Mouse (Mus musculus) kidney, adult 11 months (tissue): ENCODE measurements around the gene Usp29.
"Not testable (repeated sequence)": the region's sequence is repeated elsewhere in the genome, so short reads cannot be mapped to it uniquely, and the experiment has no call there.

Source experiments
- DNase-seq: peaks from one replicate; pipeline ENCODE4 v3.0.0; 2022

The Usp29 gene

DNA sequence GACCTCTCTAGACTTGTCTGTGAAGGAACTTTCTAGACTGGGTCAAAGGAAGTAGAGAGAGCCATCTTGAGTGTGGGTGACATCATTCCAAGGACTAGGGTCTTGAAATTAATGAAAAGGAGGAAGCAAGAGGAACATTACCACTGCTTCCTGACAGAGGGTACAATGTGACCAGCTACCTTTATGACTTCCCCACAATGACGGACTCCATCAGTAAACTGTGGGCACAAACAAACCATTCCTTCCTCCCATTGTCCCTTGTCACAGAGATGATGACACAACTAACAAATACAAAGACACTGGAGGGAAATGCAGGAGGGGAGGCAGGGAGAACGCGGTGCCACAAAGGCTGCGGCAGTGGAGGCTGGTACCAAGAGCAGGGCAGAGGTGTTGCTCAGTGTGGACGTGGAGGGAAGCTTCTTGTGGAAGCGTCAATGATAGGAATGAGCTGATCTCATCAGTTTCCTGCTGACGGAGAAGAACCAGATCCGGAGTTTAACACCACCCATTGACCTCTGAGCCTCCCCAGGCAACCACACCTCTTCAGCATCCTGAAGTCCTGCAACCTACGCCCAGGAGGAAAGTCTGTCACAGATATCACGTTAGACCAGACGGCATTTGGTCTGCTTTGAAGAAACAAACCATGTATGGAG, 149.3 kb downstream of the Usp29 start:
- DNase-seq = no peak

DNA sequence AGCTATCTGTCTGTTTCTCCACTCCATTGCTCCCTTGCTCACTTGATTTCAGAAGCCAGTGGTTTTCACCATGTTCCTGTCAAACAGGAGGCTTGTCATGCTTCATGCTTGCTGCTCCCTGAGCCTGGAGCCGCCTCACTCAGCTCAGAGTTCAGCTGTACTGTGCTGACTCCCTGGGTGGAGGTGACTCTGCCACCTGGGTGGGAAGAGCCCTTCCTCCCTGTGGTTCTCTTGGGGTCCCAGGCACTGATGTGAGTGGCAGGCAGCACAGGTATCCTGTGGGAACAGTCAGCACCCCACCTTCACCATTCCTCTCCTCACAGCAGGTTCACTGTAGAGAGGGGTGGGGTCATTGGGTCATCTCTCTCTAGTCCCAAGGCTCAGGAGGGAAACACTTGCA, 150.5 kb downstream of the Usp29 start:
- not testable (repeated sequence) for DNase-seq

DNA sequence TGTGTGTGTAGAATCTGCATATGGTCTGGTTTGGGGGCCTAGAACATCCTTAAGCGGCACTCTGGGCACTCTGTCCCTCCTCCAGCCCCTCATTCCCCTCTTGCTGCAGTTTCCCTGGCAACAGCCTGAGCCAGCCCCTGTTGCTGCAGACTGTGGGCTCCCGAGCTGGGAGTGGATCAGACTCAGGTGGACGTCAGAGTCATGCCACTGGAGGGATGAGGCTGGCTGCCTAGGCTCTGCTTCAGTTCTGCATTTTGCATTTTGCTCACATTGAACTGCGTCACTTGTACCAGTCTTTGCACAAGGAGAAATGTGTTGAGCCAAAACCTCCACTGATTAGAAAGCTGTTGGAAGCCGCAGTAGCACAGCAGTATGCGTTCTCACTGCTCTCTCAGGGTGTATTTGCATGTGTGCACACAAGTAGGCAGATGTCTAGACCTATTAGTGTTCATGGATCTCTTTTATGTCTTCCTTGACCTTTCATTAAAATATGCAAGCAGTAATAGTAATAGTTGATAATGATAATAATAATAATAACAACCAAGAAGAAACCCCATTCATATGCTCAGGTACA, 151.2 kb downstream of the Usp29 start:
- DNase-seq = no peak

DNA sequence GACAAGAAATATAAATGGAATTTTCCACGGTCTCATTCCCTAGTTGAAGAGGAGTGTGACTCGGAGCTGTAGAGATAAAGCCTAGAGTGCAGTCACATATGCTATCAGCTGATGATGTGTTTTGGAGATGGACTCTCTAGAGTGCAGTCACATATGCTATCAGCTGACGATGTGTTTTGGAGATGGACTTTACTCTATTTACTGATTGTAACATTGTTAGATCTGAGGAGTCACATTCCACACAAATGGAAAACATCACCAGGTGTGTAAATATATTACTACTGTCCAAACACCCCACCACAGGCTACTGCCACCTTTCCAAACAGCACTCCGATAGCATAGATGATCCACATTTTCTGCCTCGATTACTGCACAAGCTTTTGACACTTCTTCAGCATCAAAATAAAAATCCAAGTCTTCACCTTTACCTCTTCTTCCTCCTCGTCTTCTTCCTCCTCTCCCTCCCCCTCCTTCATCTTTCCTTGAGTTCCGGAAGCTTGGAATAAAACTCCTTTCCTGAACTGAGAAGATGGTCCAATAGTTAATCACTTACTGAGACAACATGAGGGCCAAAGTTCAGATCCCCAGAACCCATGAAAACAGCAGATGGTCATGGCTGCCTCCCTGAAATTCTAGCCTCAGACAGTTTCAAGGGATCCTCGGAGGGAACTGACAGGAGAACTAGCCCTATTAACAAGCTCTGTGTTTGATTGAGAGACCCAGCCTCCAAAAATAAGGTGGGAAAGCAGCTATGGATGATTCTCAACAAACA, 153.2 kb downstream of the Usp29 start:
- DNase-seq = no peak

DNA sequence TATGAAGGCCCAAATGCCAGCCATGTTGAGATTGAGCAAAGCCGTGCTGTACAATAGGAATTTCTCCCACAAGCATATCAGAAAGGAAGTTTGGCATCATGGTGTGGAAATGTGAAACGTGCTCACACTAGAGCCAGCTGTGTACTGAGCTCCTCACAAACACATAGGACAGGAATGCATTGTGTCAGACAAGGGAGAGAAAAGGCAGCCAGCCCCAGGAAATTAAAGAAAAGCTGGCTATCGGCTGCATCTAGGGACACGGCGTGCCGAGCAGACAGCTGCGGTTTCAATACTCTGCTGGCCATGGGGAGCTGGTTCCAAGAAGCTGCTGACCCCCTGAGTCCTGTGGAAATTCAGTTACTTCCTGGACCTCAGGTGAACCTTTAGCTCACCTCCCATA, 155.0 kb downstream of the Usp29 start:
- DNase-seq = no peak

DNA sequence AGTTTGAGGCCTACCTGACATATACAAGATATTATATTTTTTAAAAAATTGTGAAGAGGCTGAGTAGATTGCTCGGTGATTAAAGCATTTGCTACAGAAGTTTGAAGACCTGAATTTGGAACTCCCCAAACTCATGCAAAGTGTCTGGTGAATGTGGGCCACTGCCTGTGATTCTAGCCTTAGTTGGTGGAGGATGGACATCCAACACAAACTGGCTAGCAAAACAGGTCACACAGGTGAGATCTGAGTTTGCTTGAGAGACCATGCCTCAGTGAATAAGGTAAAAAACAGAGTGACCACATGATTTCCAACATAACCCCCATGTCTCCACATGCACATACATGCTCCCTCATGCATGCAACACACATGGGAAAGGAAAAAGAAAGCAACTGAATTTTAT, 156.5 kb downstream of the Usp29 start:
- no peak for DNase-seq

DNA sequence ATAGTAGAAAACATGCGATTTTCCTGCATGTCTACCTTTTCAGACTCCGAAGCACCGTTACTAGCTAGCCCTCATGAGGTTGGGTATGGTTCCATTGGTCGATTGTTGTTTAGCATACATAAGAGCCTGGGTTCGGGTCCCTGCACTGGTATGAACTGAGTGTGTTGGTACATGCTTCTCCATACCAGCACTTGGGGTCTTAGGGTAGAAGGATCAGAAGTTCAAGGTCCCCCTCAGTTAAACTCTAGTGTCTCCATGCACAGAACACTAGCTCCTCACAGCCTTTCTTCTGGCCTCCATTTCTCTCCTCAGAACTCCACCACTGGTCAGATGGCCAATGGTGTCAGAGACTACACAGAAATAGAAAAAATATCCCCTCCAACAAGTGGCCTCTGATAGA, 159.5 kb downstream of the Usp29 start:
- DNase-seq = no peak

DNA sequence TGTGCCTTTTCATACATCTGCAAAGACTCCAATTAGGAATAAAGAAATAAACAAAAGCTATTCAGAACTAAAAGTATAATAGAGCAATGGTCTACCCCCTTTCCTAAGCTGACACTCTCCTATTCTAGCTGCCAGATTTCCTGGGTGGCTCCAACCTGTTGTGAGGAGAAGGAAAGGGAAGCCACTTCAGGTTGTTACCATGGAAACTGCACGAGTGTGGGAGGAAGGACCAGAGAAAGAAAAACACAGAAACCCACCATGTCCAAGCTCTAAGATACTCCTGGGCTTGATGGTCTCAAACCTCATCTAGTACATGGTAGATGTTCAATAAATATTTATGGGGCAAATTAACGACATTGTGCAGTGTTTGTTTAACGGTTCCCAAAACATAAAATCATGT, 160.8 kb downstream of the Usp29 start:
- no peak for DNase-seq

DNA sequence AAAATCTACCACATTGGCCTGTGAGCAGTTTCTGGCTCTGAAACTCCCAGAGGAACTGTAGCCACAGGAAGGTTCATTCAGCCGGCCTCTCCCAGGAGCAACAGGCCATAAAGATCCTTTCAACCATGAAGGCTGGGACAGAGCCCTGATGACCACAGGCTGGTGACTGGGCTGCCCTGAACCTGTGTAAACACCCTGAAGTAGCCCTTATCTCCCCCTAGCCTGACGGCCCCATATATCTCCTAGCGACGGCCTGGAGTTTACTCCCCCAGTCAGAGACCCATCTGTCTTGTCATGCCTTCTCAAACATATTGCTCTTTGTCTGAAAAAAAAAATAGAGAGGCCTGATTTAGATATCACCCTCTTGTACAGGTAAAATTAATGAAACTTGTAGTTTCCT, 166.6 kb downstream of the Usp29 start:
- not testable (repeated sequence) for DNase-seq

DNA sequence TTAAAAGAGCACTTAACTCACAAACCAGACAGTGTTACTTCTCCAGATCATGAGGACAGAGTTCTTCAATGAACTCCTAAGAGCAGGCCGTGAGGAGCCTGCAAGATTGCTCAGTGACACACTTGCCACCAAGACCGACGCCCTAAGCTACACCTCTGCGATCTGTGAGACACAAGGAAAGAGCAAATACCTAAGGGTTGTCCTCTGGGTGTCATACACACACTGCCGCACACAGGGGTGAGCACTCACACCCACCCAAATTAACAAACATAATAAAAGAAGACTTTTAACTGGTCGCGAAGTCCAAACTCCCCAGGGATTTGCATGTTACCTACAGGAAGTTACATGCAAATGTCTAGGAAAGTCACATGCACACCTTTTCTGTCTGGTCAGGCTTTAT, 170.3 kb downstream of the Usp29 start:
- no peak for DNase-seq

DNA sequence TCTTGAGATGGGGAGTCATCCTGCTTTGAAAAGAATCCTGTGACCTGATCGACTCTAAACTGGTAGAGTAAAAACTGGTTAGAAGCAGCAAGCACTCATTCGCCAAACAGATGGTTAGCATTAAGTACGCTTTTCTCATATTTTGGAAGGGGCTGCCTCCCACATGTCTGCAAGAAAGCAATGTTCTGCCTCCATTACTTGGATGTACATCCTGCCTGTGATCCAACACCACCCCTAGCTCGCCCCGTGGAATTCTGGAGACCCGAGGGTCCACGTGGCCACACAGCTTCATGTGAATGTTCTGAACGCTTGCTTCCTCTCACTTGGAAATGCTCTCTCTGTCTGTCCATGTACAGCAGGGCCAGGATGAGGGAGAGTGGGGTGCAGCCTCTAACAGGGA, 173.1 kb downstream of the Usp29 start:
- no peak for DNase-seq

DNA sequence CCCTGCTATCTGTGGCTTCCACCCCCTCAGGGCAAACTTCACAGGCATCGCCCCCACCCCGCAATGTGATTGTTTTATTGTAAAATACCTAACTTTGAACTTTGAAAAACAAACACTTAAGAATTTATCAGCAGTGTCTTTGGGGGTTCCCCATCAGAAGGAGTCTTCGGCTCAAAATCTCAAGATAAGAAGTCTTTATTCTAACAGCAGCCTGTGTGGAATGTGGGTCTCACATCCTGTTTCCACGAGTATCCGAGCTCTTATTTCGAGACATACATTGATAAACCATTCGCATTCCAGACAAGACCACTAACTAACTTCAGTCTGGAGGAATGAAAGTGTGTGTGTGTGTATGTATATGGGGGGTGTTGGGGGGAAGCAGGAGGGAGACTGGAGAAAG, 180.1 kb downstream of the Usp29 start:
- no peak for DNase-seq

DNA sequence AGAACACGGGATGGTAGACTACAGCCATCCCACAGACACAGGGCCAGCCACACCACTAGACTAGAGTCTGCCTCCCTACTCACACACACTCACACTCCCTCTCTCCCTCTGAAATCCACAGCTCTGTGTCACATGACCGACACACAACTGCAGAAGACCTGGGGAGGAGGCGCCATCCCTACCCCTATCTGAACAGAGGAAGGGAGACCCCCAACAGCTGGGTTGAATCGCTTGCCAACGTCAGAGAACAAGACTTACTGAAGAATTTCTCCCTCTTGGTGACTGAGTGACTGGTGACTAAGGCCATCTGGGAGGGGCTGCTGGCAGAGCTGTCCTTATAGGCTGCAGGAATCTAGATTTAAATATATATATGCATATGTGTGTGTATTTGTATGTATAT, 181.4 kb downstream of the Usp29 start:
- DNase-seq = no peak

DNA sequence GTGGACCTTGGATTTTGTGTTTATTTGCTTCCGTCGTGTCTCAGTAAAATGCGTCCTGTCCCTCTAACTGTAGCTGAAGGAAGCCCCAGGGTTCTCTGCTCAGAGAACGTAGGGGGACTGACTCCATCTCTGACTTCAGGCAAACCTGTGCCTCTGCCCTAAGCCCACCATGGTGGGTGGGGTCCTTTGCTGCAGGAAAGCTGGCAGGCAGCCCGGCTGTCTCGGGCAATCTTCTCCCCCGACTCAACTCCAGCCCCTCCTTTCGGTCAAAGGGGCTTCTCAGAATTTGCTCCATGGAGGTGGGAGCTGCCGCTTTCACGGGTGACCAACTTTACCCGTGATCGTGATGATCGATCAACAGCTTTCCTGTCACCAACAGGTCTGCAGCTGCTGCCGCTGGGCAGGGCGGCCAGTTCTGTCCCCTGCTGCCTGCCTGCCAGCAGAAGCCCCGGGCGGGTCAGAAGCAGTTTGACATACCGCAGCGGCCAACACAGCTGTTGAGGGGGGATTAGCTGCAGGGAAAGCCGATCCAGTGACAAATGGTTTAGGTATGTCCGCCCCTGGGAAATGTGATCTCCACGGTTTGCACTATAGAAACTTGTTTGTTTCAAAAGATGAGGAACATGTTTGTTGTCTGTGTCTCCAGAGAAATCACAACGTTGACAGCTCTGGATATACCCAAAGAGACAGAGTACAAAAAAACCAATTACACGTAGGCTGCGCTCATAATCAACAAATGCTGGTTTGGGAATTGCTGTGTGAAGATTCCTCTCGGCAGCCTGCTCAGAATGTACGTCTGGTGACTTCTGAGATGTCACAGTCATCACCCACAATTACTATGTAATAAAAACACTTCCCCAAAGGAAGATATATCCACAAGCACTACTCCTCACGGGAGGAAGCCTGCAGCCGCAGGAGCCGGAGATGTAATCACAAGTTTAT, 183.3 kb downstream of the Usp29 start:
- DNase-seq = no peak

DNA sequence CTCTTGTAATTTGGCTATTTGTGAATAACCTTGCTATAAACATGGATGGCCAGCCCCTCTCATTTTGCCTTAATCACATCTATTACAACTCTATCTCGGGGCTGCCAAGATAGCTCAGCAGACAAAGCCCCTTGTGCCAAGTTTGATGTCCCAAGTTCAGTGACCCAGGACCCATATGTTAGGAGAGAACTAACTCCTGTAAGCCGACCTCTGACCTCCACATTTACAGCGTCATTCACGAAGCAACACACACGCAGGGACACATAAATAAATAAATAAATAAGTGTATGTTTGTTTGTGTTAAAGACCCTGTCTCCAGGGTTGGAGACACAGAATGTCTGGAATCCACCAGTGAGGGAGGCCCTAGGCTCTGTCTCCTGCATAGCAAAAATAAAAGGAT, 186.7 kb downstream of the Usp29 start:
- DNase-seq = no peak

DNA sequence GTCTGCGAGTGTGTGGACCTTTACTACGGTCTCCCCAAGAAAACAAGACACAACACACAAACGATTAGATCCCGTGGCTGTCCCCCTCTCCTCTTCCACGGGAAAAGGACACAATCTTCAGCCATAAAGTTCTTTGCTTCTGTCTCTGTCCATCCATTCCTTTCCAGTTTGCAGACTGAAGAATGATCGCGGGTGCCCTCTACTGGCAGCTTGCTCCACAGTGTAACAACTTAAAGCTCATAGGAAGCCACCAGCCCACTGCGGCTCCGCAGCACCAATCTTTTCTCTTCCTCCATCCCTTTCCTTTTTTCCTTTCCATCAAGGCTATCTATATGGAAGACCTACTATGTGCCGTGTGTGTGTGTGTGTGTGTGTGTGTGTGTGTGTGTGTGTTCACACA, 187.9 kb downstream of the Usp29 start:
- DNase-seq = peak; percentile 55

DNA sequence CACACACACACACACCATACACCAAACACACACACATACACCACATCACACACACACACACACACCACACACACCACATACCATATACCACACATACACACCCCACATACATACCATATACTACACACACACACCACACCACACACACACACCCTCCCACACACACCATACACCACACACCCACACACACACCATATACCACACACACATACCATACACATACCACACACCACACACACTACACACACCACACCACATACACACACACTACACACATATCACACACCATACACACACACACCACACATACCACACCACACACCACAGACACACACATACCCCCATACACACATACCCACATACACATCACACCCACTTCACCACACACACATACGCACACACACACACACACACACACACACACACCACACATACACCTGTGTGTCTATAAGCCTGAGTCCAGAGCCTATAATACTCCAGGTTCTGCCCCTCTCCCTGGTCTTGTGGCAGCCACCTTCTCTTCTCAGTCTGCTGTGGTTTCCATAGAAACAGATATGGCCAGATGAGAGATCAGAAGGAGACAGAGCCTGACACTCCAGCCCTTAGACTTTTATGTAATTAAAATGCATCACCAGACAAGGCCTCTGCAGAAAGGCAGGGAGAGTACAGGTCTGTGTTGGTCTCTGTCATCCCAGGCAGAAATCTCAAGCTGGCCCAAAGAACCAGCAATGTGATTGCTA, 188.9 kb downstream of the Usp29 start:
- no peak for DNase-seq

DNA sequence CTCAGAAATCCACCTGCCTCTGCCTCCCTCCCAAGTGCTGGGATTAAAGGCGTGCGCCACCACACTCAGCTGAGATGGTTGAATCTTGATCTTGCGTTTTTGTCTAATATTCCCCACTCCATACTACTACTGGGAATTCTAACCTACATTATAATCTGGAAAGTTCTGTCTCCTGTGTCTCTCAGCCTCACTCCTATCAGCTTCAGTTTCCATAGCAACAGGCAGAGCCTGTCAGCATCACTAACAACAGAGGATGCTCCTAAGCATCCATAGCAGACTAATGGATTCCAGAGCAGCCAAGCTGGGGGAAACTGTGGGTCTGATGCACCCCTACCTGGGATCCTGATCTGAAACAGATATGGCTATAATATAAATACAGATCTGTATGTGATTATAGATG, 193.1 kb downstream of the Usp29 start:
- DNase-seq = no peak

DNA sequence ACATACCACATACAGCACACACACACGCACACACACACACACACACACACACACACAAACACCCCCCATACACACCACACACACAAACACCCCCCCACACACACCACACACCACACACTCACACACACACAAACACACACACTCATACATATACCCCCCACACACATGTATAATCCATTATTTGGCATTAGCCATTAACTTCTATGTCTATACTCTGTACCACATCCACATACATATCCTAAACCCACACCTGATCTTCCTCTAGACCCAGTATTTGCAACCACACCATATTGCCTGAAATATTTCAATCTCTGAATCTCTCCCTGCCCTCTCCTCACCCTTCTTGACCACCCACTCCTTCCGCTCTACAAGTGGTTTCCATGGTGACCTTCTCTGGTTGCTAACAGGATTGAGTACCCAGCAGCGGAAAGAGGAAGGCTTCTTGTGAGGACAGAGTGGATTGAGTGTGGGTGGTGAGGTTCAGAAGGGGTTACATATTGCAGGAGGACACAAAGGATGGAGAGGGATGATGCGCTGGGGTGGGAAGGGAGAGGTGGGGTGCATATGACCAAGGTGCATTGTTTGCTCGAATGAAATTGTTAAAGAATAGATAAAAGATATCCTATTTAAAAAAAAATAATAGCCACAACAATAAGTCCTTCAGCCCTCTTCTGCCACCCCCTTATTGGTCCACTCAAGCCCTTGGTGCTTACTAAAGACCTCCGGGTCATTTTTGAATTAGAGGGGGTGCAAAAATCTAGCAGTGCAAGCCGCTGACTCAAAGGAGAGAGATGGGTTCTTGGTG, 195.8 kb downstream of the Usp29 start:
- DNase-seq = no peak

DNA sequence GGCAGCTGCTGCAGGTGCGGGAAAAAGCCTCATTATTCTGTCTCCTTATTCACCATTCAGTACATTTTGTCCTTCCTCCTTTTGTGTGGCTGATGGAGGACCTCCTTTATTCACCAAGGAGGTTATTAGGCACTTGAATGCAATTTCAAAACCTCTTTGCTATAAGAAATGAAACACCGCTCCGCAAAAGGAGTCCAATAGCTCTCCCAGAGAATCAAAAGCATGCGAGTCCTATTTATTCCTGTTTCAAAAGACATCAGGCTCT, 196.3 kb downstream of the Usp29 start:
- DNase-seq = no peak

DNA sequence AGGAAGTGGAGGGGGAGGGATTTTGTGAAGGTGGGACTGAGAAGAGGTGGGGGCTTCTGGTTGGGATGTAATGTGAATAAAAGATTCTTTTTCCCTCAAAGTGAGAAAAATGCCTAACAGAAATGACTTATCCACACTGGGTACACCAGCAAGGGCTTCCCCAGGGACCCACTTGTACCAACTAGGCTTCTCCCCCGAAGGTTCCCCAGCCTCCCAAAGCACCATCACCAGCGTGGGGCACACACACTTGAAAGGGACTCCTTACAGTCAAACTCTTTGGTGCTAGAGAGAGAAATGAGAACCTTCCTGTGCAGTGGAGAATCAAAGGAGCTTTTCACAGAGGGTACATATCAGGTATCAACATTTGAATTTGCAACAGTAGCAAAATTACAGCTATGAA, 198.9 kb downstream of the Usp29 start:
- no peak for DNase-seq

DNA sequence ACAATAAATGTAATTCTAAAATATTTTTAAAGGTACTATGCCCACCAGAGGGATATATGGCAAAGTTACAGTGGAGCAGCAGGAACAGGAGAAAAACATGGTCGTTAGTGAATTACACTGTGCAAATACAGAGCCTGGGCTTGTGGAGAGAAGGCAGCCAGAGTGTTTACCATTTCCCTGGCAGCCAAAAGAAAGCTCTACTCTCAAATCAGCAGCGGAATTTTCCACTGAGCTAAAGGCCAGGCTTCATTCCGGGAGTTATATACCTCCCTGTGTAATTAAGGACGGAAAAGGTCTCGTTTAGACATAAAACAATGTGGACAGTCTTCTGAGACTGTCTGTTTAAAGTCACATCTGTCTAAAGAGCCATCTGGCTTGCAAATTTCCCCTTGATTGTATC, 204.4 kb downstream of the Usp29 start:
- no peak for DNase-seq
